Comparison of ENCODE assay signal across 9 mouse cellular contexts in genomic region chr3:32530041-32530440, GRCm38 (mm10). TPM values are rescaled to one million over a fixed set of nuclear protein-coding genes. Genes with fewer than 3 reads are reported as not detected.
DNase-seq lines count a peak whose midpoint lies in the region; ATAC-seq and TF ChIP-seq lines count a peak whose summit lies in the region.
"Had no signal": no experiment of that assay in that cellular context is flagged by ENCODE, and none has a peak within 500 bp of the region (broad histone marks: within the 10 kb centered on the region; RNA-seq: fewer than 3 reads in every experiment).

No protein-coding gene starts in this region.

- no peak for TF ChIP-seq EP300 in heart, postnatal 0 days (IDR thresholded peaks at IDR 0.05; ENCODE audit: low read depth)

- no peak for DNase-seq in heart, postnatal 25 days (ENCODE audit: low spot score)
- peak; percentile 58 for DNase-seq in R1 (ENCODE audit: low read depth, low spot score)
- DNase-seq in heart, postnatal 0 days (ENCODE audit: low spot score) = no peak
- no peak for DNase-seq in midbrain, embryonic 11.5 days (ENCODE audit: low spot score, missing footprints)
- no peak for DNase-seq in thymus, adult 2 months
- no peak for DNase-seq in thymus, adult 18-20 months
- no peak for DNase-seq in spleen, adult 12 weeks (ENCODE audit: low spot score)

- intact Hi-C loops in heart, postnatal 25 days (cut with DNase I) = no loop called here

- peaks cover 10% of the 10 kb centered on the region for H3K9me3 ChIP-seq in heart, embryonic 13.5 days
- no peaks in the 10 kb centered on the region for H3K9me3 ChIP-seq in heart, postnatal 0 days (replicated peaks; ENCODE audit: control insufficient read depth, low read length)
- H3K9me3 ChIP-seq in midbrain, embryonic 11.5 days (ENCODE audit: control insufficient read depth, low read length) = no peaks in the 10 kb centered on the region

- ATAC-seq in heart, embryonic 13.5 days (ENCODE audit: extremely low read depth, insufficient number of reproducible peaks, low FRiP score, low TSS enrichment) = no peak
- ATAC-seq in heart, postnatal 0 days (ENCODE audit: insufficient read depth, low read depth) = no peak
- no peak for ATAC-seq in midbrain, embryonic 11.5 days (ENCODE audit: low FRiP score)

- H3K9ac ChIP-seq in heart, embryonic 13.5 days = peak overlapping the region; percentile 91
- H3K9ac ChIP-seq in heart, postnatal 0 days (replicated peaks; ENCODE audit: low read depth, low read length) = peak overlapping the region; percentile 80
- peak overlapping the region; percentile 81; the same call in 1 of the 2 replicates for H3K9ac ChIP-seq in midbrain, embryonic 11.5 days (ENCODE audit: low read length)

- H3K27ac ChIP-seq in heart, embryonic 13.5 days (replicated peaks) = peak overlapping the region; percentile 87
- H3K27ac ChIP-seq in heart, postnatal 0 days (ENCODE audit: low read depth) = peak overlapping the region; percentile 94
- H3K27ac ChIP-seq in midbrain, embryonic 11.5 days (ENCODE audit: low read depth, low read length) = no peak overlapping the region
- no peak overlapping the region for H3K27ac ChIP-seq in thymus, adult 2 months (ENCODE audit: control insufficient read depth, insufficient read depth, low read length)

- no peaks in the 10 kb centered on the region for H3K27me3 ChIP-seq in heart, embryonic 13.5 days (replicated peaks)
- H3K27me3 ChIP-seq in heart, postnatal 0 days (ENCODE audit: control insufficient read depth, insufficient read depth, low read length) = no peaks in the 10 kb centered on the region
- no peaks in the 10 kb centered on the region for H3K27me3 ChIP-seq in midbrain, embryonic 11.5 days (ENCODE audit: control insufficient read depth, insufficient read depth, low read length)
- no peaks in the 10 kb centered on the region for H3K27me3 ChIP-seq in thymus, adult 2 months (ENCODE audit: control insufficient read depth, insufficient read depth, low read length)

- no peak for TF ChIP-seq CTCF in heart, postnatal 0 days (IDR thresholded peaks at IDR 0.05; ENCODE audit: low read depth)
- TF ChIP-seq CTCF in thymus, adult 2 months (IDR thresholded peaks at IDR 0.05; ENCODE audit: borderline replicate concordance, control insufficient read depth, extremely low read depth, insufficient read depth, low read length, poor library complexity) = no peak

- H3K4me3 ChIP-seq in heart, embryonic 13.5 days = peak overlapping the region; percentile 72
- H3K4me3 ChIP-seq in heart, postnatal 0 days (ENCODE audit: low read depth, low read length) = peak overlapping the region; percentile 85
- peak overlapping the region; percentile 87 for H3K4me3 ChIP-seq in midbrain, embryonic 11.5 days (ENCODE audit: low read depth, low read length)
- H3K4me3 ChIP-seq in thymus, adult 2 months (ENCODE audit: control insufficient read depth, insufficient read depth, low read length) = no peak overlapping the region

- H3K36me3 ChIP-seq in heart, embryonic 13.5 days = peaks cover 43% of the 10 kb centered on the region
- H3K36me3 ChIP-seq in heart, postnatal 0 days (replicated peaks; ENCODE audit: control insufficient read depth, insufficient read depth, low read length) = peaks cover 23% of the 10 kb centered on the region
- H3K36me3 ChIP-seq in midbrain, embryonic 11.5 days (ENCODE audit: control insufficient read depth, insufficient read depth, low read length) = peaks cover 3% of the 10 kb centered on the region; the same call in 1 of the 2 replicates
- no peaks in the 10 kb centered on the region for H3K36me3 ChIP-seq in thymus, adult 2 months (ENCODE audit: control insufficient read depth, insufficient read depth, low read length)

- 10% methylated on average over 5 of the region's 5 CpGs for WGBS in heart, embryonic 13.5 days
- WGBS in heart, postnatal 0 days = 8% methylated on average over 5 of the region's 5 CpGs
- WGBS in midbrain, embryonic 11.5 days = 15% methylated on average over 5 of the region's 5 CpGs
- WGBS in thymus, adult 2 months = 26% methylated on average over 5 of the region's 5 CpGs

- peaks cover 17% of the 10 kb centered on the region for H3K4me1 ChIP-seq in heart, embryonic 13.5 days
- H3K4me1 ChIP-seq in heart, postnatal 0 days (ENCODE audit: control insufficient read depth, insufficient read depth) = peaks cover 3% of the 10 kb centered on the region; the same call in 1 of the 2 replicates
- H3K4me1 ChIP-seq in midbrain, embryonic 11.5 days (ENCODE audit: control insufficient read depth, insufficient read depth, low read length) = no peaks in the 10 kb centered on the region
- H3K4me1 ChIP-seq in thymus, adult 2 months (replicated peaks; ENCODE audit: control insufficient read depth, insufficient read depth, low read length) = no peaks in the 10 kb centered on the region

- peak overlapping the region; percentile 67 for H3K4me2 ChIP-seq in heart, embryonic 13.5 days
- peak overlapping the region; percentile 70 for H3K4me2 ChIP-seq in heart, postnatal 0 days (ENCODE audit: low read depth, low read length)
- H3K4me2 ChIP-seq in midbrain, embryonic 11.5 days = peak overlapping the region; percentile 71

- no peak for TF ChIP-seq POLR2A in thymus, adult 2 months (IDR thresholded peaks at IDR 0.05; ENCODE audit: control insufficient read depth, extremely low read depth, insufficient read depth, low read length, poor library complexity)

RNA-seq across cellular contexts. Expression of gene Mfn1, which starts 0.8 kb away (rescaled TPM):
- polyA plus RNA-seq in heart, embryonic 13.5 days (2015; fragmentation: Nextera tagmentation; extraction: Ambion mirVana) = 53.2 and 58.9 TPM in 2 replicates
- 100 to 1,000 TPM; 434 to 472 TPM for total RNA-seq in heart, postnatal 25 days (2021)
- total RNA-seq in heart, postnatal 0 days (2014; rRNA removed; ENCODE audit: low replicate concordance) = 101 and 106 TPM in 2 replicates
- 158 and 166 TPM in 2 replicates for polyA plus RNA-seq in heart, postnatal 0 days (2015; fragmentation: Nextera tagmentation; extraction: Ambion mirVana)
- polyA plus RNA-seq in midbrain, embryonic 11.5 days (2014; fragmentation: Nextera tagmentation; extraction: Ambion mirVana) = 29.7 and 31.2 TPM in 2 replicates
- polyA plus RNA-seq in thymus, adult 2 months (2012; rRNA removed) = 7.2 and 9.6 TPM in 2 replicates

RNA-seq across cellular contexts. Expression of gene Zfp639, which starts 20.0 kb away (rescaled TPM):
- polyA plus RNA-seq in heart, embryonic 13.5 days (2015; fragmentation: Nextera tagmentation; extraction: Ambion mirVana) = 23.7 and 28.5 TPM in 2 replicates
- total RNA-seq in heart, postnatal 25 days (2021) = 10 to 100 TPM; 21.0 to 21.7 TPM
- 59.5 and 60.6 TPM in 2 replicates for total RNA-seq in heart, postnatal 0 days (2014; rRNA removed; ENCODE audit: low replicate concordance)
- polyA plus RNA-seq in heart, postnatal 0 days (2015; fragmentation: Nextera tagmentation; extraction: Ambion mirVana) = 24.5 and 26.6 TPM in 2 replicates
- 42.1 and 50.3 TPM in 2 replicates for polyA plus RNA-seq in midbrain, embryonic 11.5 days (2014; fragmentation: Nextera tagmentation; extraction: Ambion mirVana)
- 27.6 and 33.5 TPM in 2 replicates for polyA plus RNA-seq in thymus, adult 2 months (2012; rRNA removed)

RNA-seq across cellular contexts. Expression of gene Kcnmb3, which starts 38.0 kb away (rescaled TPM):
- 0.08 and 0.11 TPM in 2 replicates for polyA plus RNA-seq in heart, embryonic 13.5 days (2015; fragmentation: Nextera tagmentation; extraction: Ambion mirVana)
- under 1 TPM in 1 of 2 experiments, not detected in 1; 0.29 TPM for total RNA-seq in heart, postnatal 25 days (2021)
- not detected in 2 replicates for total RNA-seq in heart, postnatal 0 days (2014; rRNA removed; ENCODE audit: low replicate concordance)
- 0.07 and 0.08 TPM in 2 replicates for polyA plus RNA-seq in heart, postnatal 0 days (2015; fragmentation: Nextera tagmentation; extraction: Ambion mirVana)
- 0.08 and 0.15 TPM in 2 replicates for polyA plus RNA-seq in midbrain, embryonic 11.5 days (2014; fragmentation: Nextera tagmentation; extraction: Ambion mirVana)
- polyA plus RNA-seq in thymus, adult 2 months (2012; rRNA removed) = 0.05 and 0.11 TPM in 2 replicates
- total RNA-seq: heart, adult 18-20 months had no signal

Comparison
In these comparisons a context has a peak if more than half of its experiments do, and no peak if none do; other contexts are left out.
1. H3K27ac ChIP-seq: peak in heart, embryonic 13.5 days (single experiment) and heart, postnatal 0 days (single experiment); none in midbrain, embryonic 11.5 days (single experiment) and thymus, adult 2 months (single experiment).
2. Peak in every context shown above with its lines, with median percentiles within 50 percentile points of each other: H3K4me2 ChIP-seq and H3K9ac ChIP-seq.